Mouse (Mus musculus): ENCODE results near the gene March1. TPM values are rescaled to one million over a fixed set of nuclear protein-coding genes. Genes with fewer than 3 reads are reported as not detected.

Gene March1
- polyA plus RNA-seq, 2 experiments, result 0.41 to 0.62 TPM

DNA sequence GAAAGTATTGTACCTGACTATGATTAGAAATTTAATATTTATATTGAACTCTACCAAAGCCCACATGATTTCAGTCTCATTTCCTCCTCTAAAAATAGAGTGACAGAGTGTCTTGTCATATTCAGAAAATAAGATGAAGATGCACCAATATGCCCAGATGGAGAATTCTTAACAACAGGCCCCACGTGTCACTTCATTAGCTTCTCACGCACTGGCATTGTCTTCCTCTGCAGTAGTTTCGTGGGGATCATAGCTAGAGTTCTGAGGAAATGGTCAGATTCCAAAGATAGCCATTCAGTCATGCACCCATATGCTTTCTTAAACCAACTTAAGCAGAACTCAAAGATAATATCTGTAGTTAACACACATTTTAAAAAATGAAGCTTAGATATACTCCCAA lies 582.5 kb downstream of the March1 start:
- H3K4me3 ChIP-seq (replicated peaks; ENCODE audit: low read length), result no peak overlapping the region
- no peak overlapping the region for H3K9ac ChIP-seq (ENCODE audit: low read depth, low read length, severe bottlenecking)
- H3K4me1 ChIP-seq (ENCODE audit: control insufficient read depth, insufficient read depth, low read length), result no peaks in the 10 kb centered on the region
- no peaks in the 10 kb centered on the region for H3K9me3 ChIP-seq (ENCODE audit: control insufficient read depth, low read length)
- ATAC-seq (ENCODE audit: low FRiP score, low read depth) (no peak), DNase-seq (ENCODE audit: low spot score) (no peak)
- 80% methylated on average over 3 of the region's 3 CpGs for WGBS
- TF ChIP-seq POLR2A (IDR thresholded peaks at IDR 0.05; ENCODE audit: borderline replicate concordance, extremely low read depth, insufficient read depth, insufficient read length), result no peak
- H3K27me3 ChIP-seq (ENCODE audit: control insufficient read depth, insufficient read depth, low read length), result no peaks in the 10 kb centered on the region
- H3K27ac ChIP-seq (replicated peaks; ENCODE audit: low read depth, low read length), result no peak overlapping the region
- no peaks in the 10 kb centered on the region for H3K36me3 ChIP-seq (ENCODE audit: control insufficient read depth, insufficient read depth, low read length)
- no peak overlapping the region for H3K4me2 ChIP-seq (replicated peaks; ENCODE audit: low read depth, low read length, severe bottlenecking)

DNA sequence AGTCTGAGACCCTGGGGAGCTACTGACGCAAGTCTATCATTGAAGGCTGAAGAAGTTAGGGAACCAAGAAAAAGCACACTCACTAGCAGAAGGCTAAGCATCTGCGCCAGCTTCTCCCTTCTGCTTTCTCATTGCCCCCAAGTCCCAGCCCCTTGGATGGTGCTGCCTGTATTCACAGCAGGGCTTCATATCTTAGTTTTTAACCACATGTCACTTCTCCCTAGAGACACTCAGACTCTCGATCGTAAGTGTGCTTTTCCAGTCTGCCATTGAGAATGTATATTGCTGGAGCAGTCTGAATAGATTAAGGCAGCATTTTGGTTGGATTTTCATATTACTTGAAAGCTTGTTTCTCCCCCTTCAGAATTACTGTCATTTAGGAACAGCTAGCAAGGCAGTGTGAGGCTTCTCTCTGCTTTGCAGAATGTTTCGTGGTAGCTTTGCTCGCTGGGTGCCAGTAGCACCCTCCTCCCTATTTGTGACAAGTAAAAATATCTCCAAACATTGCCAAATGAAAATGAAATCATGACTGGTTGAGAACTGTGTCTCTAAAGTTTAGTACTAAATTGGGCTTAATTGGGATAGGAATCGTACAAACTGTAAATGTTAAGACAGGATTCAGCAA lies 586.2 kb downstream of the March1 start:
- H3K4me3 ChIP-seq (replicated peaks; ENCODE audit: low read length), result no peak overlapping the region
- WGBS, result 86% methylated on average over 7 of the region's 7 CpGs
- no peaks in the 10 kb centered on the region for H3K36me3 ChIP-seq (ENCODE audit: control insufficient read depth, insufficient read depth, low read length)
- ATAC-seq (ENCODE audit: low FRiP score, low read depth) (no peak), DNase-seq (ENCODE audit: low spot score) (no peak)
- H3K27me3 ChIP-seq (ENCODE audit: control insufficient read depth, insufficient read depth, low read length), result no peaks in the 10 kb centered on the region
- no peaks in the 10 kb centered on the region for H3K4me1 ChIP-seq (ENCODE audit: control insufficient read depth, insufficient read depth, low read length)
- no peak for TF ChIP-seq POLR2A (IDR thresholded peaks at IDR 0.05; ENCODE audit: borderline replicate concordance, extremely low read depth, insufficient read depth, insufficient read length)
- H3K9ac ChIP-seq (ENCODE audit: low read depth, low read length, severe bottlenecking), result no peak overlapping the region
- H3K27ac ChIP-seq (replicated peaks; ENCODE audit: low read depth, low read length), result no peak overlapping the region
- no peak overlapping the region for H3K4me2 ChIP-seq (replicated peaks; ENCODE audit: low read depth, low read length, severe bottlenecking)
- no peaks in the 10 kb centered on the region for H3K9me3 ChIP-seq (ENCODE audit: control insufficient read depth, low read length)

DNA sequence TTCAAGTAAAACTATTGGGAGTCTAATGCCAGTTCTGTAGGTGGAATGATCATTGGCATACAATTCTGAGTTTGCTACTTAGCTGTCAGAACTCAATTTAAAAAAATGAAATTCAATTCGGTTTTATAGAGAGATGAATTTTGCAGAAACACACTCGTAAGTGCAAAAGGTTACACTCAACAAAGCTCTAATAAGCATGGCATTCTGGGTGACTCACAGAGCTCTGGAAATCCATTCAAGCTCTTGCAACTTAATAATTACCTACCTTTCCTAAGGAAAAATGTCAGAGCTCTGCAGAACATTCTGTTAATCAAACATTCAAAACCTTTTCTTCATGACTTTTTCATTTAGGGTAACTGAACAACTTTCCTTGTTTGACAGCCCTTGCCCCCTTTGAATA lies 591.9 kb downstream of the March1 start:
- Histone ChIP-seq H3K4me3 (replicated peaks; ENCODE audit: low read length) (no peak overlapping the region), H3K9me3 (ENCODE audit: control insufficient read depth, low read length) (no peaks in the 10 kb centered on the region), H3K27ac (replicated peaks; ENCODE audit: low read depth, low read length) (no peak overlapping the region), H3K36me3 (ENCODE audit: control insufficient read depth, insufficient read depth, low read length) (no peaks in the 10 kb centered on the region), H3K27me3 (ENCODE audit: control insufficient read depth, insufficient read depth, low read length) (no peaks in the 10 kb centered on the region), H3K4me2 (replicated peaks; ENCODE audit: low read depth, low read length, severe bottlenecking) (no peak overlapping the region), H3K9ac (ENCODE audit: low read depth, low read length, severe bottlenecking) (no peak overlapping the region), H3K4me1 (ENCODE audit: control insufficient read depth, insufficient read depth, low read length) (no peaks in the 10 kb centered on the region)
- DNase-seq (ENCODE audit: low spot score) (no peak), ATAC-seq (ENCODE audit: low FRiP score, low read depth) (no peak)
- WGBS, result 55% methylated on average over 2 of the region's 2 CpGs
- TF ChIP-seq POLR2A (IDR thresholded peaks at IDR 0.05; ENCODE audit: borderline replicate concordance, extremely low read depth, insufficient read depth, insufficient read length), result no peak

DNA sequence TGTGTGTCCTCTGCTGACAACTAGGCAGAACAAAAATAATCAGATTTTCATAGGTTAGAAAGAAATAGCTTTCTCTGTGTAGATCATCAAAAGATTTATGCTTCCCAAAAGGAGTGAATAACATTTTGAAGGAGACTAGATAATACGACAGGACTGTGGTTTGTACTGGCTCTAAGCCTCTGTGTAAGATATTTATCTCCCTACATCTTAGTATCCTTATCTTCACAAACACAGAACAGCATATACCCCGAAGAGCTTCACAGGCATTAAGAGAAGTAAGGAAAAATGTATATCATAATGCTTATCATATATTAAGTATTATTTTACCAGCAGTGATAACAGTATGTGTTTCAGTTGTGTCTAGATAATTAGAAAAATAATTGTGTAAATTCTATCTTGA lies 592.6 kb downstream of the March1 start:
- 78% methylated on average over 2 of the region's 2 CpGs for WGBS
- Histone ChIP-seq H3K9ac (ENCODE audit: low read depth, low read length, severe bottlenecking) (no peak overlapping the region), H3K4me2 (replicated peaks; ENCODE audit: low read depth, low read length, severe bottlenecking) (no peak overlapping the region), H3K36me3 (ENCODE audit: control insufficient read depth, insufficient read depth, low read length) (no peaks in the 10 kb centered on the region), H3K4me1 (ENCODE audit: control insufficient read depth, insufficient read depth, low read length) (no peaks in the 10 kb centered on the region), H3K27me3 (ENCODE audit: control insufficient read depth, insufficient read depth, low read length) (no peaks in the 10 kb centered on the region), H3K27ac (replicated peaks; ENCODE audit: low read depth, low read length) (no peak overlapping the region), H3K4me3 (replicated peaks; ENCODE audit: low read length) (no peak overlapping the region), H3K9me3 (ENCODE audit: control insufficient read depth, low read length) (no peaks in the 10 kb centered on the region)
- no peak for TF ChIP-seq POLR2A (IDR thresholded peaks at IDR 0.05; ENCODE audit: borderline replicate concordance, extremely low read depth, insufficient read depth, insufficient read length)
- DNase-seq (ENCODE audit: low spot score), result no peak
- no peak for ATAC-seq (ENCODE audit: low FRiP score, low read depth)

DNA sequence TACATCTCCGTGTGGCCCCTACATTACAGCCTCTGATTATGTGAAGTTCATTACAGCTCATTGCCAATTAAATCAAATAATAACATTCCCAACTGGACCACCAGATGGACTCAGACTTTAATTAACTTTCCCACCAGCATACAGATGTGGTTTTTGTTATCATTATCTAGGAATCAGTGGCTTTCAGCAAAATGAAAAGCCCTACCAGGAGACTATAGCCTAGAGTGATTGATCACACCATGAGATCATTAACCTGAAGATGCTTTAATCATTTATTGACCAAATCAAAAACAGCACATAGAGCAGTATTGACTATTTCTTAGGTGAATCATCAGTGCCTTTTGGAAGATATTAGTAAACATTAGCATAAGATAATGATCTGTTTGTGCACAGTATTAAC lies 602.3 kb downstream of the March1 start:
- no peak overlapping the region for H3K4me3 ChIP-seq (replicated peaks; ENCODE audit: low read length)
- ATAC-seq (ENCODE audit: low FRiP score, low read depth), result no peak
- no peaks in the 10 kb centered on the region for H3K4me1 ChIP-seq (ENCODE audit: control insufficient read depth, insufficient read depth, low read length)
- TF ChIP-seq POLR2A (IDR thresholded peaks at IDR 0.05; ENCODE audit: borderline replicate concordance, extremely low read depth, insufficient read depth, insufficient read length), result no peak
- no peak overlapping the region for H3K27ac ChIP-seq (replicated peaks; ENCODE audit: low read depth, low read length)
- H3K9ac ChIP-seq (ENCODE audit: low read depth, low read length, severe bottlenecking), result no peak overlapping the region
- no peaks in the 10 kb centered on the region for H3K9me3 ChIP-seq (ENCODE audit: control insufficient read depth, low read length)
- no peaks in the 10 kb centered on the region for H3K36me3 ChIP-seq (ENCODE audit: control insufficient read depth, insufficient read depth, low read length)
- no peak overlapping the region for H3K4me2 ChIP-seq (replicated peaks; ENCODE audit: low read depth, low read length, severe bottlenecking)
- DNase-seq (ENCODE audit: low spot score), result no peak
- H3K27me3 ChIP-seq (ENCODE audit: control insufficient read depth, insufficient read depth, low read length), result no peaks in the 10 kb centered on the region
- WGBS, result 50% methylated on average over 1 of the region's 1 CpGs

DNA sequence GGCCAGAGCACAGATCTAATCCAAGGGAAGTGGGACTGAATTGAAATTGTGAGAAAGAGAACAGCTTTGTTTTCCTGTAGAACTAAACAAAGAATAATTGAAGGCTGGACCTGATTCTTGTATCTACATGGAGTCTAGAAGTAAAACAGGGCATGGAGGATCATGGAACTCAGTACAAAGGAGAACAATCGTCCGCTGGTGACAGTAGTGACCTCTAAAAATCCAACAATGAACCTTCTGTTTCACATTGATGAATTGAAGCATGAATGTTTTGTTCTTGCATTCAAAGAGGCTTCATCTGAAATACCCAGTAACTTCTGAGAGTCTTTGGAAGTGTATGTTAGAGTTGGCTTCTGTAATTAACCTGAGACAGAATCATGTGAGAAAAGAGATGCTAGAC lies 612.2 kb downstream of the March1 start:
- DNase-seq (ENCODE audit: low spot score) (no peak), ATAC-seq (ENCODE audit: low FRiP score, low read depth) (no peak)
- no peak for TF ChIP-seq POLR2A (IDR thresholded peaks at IDR 0.05; ENCODE audit: borderline replicate concordance, extremely low read depth, insufficient read depth, insufficient read length)
- WGBS, result 81% methylated on average over 2 of the region's 2 CpGs
- Histone ChIP-seq H3K9ac (ENCODE audit: low read depth, low read length, severe bottlenecking) (no peak overlapping the region), H3K4me2 (replicated peaks; ENCODE audit: low read depth, low read length, severe bottlenecking) (no peak overlapping the region), H3K4me1 (ENCODE audit: control insufficient read depth, insufficient read depth, low read length) (no peaks in the 10 kb centered on the region), H3K9me3 (ENCODE audit: control insufficient read depth, low read length) (no peaks in the 10 kb centered on the region), H3K27me3 (ENCODE audit: control insufficient read depth, insufficient read depth, low read length) (no peaks in the 10 kb centered on the region), H3K27ac (replicated peaks; ENCODE audit: low read depth, low read length) (no peak overlapping the region), H3K4me3 (replicated peaks; ENCODE audit: low read length) (no peak overlapping the region), H3K36me3 (ENCODE audit: control insufficient read depth, insufficient read depth, low read length) (no peaks in the 10 kb centered on the region)

All from limb, embryonic 14.5 days (tissue).